Mouse (Mus musculus): ENCODE measurements around the gene Sbno2.

Sbno2 gene

GRCm38 (mm10) chr10:80035686-80036085 lies 69.7 kb downstream of the Sbno2 start:
- in situ Hi-C loops (cut with MboI) = no loop called here

- in situ Hi-C loops (cut with MboI) = no loop called here
Measured at GRCm38 (mm10) chr10:80035148-80035547, 70.2 kb downstream of the Sbno2 start.

DNA sequence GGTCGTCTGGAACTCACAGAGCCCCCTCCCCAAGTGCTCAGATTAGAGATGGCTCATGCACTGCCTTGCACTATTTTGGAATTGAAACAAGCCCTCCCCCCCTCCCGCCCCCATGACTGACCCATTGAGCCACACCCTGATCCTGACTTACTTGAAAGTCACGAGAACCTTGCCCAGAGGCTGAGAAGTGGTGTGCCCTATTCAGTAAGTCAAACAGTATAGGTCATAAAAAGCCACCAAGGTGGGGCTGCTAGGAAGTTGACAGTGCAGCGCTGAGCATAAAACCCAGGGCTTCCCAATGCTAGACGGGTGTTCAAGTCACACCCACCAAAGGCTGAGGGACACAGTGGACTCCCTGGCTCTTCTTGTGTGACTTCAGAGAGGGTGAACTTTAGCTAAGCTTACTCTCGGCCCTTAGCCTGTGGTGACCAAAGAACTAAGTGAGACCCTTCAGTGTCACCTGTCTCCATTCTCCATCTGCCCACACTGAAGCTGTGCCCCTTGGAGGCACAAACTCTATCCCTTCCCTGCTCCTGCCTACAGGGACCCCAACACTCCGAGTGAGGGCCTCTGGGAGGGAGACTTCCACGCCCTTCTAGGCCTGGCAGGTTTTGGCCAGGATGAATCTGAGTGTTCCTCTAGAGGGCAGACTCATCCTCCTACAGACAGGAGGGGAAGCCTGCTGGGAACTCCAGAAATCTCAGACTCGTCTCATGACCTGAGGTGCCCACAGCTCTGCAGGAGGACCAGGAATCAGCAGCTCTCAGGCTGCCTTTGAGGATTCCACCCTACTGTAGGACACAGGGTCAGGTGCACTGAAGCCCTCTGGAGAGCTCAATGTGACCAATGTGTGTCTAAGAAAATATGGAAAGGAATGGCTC lies 71.6 kb downstream of the Sbno2 start:
- in situ Hi-C loops (cut with MboI) = no loop called here

DNA sequence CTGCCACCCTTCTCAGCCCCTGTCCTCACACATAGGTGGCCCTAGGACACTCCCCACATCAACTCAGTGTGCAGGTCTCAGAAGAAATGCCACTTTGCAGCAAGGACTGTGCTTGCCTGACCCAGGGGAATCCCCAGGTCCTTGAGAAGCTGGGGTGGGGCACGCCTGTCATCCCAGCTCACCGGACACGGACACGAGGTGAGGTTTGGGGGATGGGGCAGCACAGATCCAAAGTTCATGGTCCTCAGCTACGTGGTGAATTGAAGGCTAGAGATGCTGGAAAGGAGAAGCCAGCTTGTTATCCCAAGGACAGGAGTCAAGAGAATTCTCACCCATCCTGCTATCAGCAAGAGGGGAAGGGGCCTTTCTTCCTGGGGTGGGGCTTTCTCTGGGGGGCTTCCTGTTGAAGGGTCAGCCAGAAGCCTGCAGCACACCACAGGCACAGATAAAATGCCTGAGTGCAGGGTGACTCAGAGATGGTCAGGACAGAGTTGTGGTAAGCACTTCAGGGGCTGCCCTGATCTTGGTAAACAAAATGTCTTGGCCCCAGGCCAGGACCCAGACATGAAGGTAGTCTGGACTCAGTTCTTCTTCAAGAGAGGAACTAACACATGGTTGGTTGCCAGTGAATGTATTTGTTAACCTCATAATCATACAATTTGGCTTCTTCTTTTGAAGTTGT lies 72.4 kb downstream of the Sbno2 start:
- in situ Hi-C loops (cut with MboI) = no loop called here

DNA sequence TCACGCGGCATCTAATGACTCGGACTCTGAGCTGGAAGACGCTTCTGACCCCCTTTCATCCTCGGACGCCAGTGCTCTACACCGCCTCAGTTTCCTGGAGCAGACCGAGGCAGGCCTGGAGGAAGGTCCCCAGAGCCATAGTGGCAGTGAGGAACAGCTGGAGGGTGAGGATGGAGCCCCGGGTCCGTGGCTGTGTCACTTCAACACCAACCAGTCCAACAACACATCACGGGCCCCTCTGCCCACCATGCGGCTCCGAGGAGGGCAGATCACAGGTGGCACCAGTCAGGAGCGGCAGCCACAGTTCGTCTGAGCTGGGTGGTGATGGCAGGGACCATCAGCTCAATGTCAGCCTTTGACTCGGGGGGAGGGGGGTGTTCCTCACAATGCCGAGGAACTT lies 74.6 kb downstream of the Sbno2 start:
- in situ Hi-C loops (cut with MboI) = no loop called here

DNA sequence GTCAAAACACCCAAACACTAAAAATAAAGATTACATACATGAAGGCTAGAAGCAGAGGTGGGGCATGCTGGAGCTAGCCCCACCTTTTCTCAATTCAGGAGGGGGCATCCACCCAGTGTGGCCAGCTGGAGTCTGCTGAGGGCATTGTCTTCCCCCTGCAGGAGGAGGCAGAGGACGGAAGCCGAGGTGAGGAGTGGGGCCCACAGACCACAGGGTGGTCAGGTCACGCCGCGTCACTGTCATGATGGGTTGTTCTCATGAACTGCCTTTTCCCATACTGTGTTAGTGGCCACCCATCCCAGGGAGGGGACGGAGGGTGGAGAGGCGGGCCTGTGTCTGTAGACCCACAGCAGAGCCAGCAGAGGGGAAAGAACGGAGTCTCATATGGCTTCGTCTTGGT lies 75.2 kb downstream of the Sbno2 start:
- in situ Hi-C loops (cut with MboI) = no loop called here

DNA sequence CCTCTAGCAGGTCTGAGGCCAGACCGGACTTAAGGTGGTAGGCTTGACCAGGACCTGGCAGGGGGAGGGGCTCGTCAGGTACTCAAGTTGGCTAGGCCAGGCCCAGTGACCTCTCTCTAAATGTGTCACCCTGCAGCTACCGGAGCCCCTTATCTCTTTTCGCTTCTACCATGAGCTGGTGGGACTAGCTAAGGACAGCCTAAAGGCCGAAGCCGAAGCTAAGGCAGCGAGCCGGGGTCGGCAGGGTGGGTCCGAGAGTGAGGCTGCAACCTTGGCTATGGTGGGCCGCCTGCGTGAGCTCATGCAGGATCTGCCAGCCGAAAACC lies 76.9 kb downstream of the Sbno2 start:
- in situ Hi-C loops (cut with MboI) = no loop called here

- in situ Hi-C loops (cut with MboI) = no loop called here
Measured at GRCm38 (mm10) chr10:80027681-80028520, 77.5 kb downstream of the Sbno2 start.

DNA sequence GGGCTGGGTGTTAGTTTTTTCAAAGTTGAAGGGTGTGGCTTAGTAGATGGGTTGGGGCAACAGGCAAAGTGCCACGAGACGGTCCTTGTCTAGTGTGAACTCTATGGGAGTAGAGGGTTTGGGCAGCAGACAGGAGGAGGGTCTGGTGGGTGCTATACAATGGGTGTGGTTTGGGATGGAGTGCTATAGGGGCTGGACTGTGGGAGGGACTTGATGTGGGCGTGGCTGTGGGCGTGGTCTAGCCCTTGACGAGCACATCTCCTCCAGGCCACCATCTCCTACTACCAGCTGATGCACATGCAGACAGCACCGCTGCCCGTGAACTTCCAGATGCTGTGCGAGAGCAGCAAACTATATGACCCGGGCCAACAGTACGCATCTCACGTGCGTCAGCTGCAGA lies 79.5 kb downstream of the Sbno2 start:
- in situ Hi-C loops (cut with MboI) = no loop called here

DNA sequence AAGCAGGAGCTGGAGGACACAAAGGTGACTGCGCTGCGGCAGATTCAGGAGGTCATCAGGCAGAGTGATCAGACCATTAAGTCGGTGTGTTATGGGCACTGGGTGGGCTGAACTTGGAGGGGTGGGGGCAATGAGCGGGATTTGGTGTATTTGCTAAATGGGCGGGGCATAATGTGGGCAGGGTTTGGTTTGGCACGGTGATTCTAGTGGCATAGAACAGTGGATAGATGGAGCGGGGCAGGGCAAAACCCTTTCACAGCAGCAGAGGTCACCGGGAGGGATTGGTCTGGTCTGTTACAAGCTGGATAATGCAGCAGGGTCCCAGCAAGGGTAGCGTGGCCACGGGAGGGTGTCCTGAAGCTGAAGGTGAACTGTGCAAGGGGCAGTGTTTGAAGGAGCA lies 79.9 kb downstream of the Sbno2 start:
- in situ Hi-C loops (cut with MboI) = no loop called here

GRCm38 (mm10) chr10:80025044-80025347 lies 80.4 kb downstream of the Sbno2 start:
- in situ Hi-C loops (cut with MboI) = no loop called here

DNA sequence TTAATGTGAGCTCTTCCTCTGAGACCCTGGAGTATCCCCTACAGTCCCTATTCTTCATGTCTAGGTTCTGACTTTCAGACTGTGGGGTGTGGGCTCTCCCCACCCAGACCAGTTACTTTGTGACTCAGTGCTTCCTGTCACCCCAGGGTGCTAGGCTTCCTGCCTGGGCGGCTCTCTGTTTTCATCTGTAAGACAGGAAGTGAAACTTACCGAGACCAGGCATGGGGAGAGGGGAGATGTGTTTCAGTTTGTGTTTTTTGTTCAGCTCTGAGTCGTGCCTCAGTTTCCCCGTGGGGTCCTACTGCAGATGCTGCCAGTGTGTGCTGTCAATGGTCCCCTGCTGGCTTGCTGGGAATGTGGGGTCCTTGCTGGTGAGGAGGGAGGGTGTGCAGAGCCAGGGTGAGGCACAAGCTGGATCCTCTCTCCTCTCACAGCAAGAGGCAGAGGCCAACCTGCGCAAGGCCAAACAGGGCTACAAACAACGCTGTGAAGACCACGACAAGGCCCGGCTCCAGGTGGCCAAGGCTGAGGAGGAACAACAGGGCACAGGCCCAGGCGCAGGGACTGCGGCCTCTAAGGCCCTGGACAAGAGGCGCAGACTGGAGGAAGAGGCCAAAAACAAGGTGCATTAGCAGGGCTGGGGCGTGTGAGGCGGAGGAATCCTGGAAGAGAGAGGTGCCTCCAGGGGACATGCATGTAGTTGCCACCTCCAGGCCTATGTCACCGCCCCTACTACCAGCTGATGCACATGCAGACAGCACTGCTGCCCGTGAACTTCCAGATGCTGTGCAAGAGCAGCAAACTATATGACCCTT lies 80.9 kb downstream of the Sbno2 start:
- in situ Hi-C loops (cut with MboI) = loop anchor here (5.0 kb wide), 1 partner anchor 37 kb away; the partner anchor contains the start of gene Cnn2

GRCm38 (mm10) chr10:80023758-80024157 lies 81.6 kb downstream of the Sbno2 start:
- in situ Hi-C loops (cut with MboI) = loop anchor here (5.0 kb wide), 1 partner anchor 36 kb away; the partner anchor contains the start of gene Cnn2

- in situ Hi-C loops (cut with MboI) = loop anchor here (5.0 kb wide), 1 partner anchor 36 kb away; the partner anchor contains the start of gene Cnn2
Measured at GRCm38 (mm10) chr10:80022806-80023205, 82.6 kb downstream of the Sbno2 start.

GRCm38 (mm10) chr10:80022164-80022563 lies 83.2 kb downstream of the Sbno2 start:
- in situ Hi-C loops (cut with MboI) = loop anchor here (5.0 kb wide), 1 partner anchor 35 kb away; the partner anchor contains the start of gene Cnn2

- in situ Hi-C loops (cut with MboI) = loop anchor here (5.0 kb wide), 1 partner anchor 34 kb away; the partner anchor contains the start of gene Cnn2
Measured at GRCm38 (mm10) chr10:80021320-80021641, 84.1 kb downstream of the Sbno2 start.

DNA sequence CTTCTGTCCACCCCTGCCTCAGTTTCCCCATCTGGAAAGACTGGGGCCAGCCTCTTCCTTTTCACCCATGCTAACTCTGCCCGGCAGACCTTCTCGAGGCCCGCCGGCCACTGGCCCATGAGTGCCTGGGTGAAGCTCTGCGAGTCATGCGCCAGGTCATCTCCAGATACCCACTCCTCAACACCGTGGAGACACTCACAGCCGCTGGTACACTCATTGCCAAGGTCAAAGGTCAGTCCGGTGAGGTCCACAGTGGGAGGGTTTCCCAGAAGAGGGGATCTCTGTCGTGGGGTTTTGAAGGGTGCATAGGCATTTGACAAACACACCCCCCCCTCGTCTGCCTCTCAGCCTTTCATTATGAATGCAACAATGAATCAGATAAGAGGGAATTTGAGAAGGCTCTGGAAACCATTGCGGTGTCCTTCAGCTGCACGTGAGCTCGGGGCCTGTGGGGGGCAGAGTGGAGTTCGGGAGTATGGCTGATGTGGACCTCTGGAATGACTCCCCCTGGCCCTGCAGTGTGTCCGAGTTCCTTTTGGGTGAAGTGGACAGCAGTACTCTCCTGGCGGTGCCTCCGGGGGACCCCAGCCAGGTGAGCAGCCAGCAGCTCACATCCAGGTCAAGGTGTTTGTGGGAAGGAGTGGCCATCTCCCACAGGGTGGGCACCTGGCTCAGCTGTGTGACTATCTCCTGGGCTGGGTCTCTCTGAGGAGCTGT lies 84.6 kb downstream of the Sbno2 start:
- in situ Hi-C loops (cut with MboI) = loop anchor here (5.0 kb wide), 1 partner anchor 33 kb away; the partner anchor contains the start of gene Cnn2

- in situ Hi-C loops (cut with MboI) = loop anchor here (5.0 kb wide), 1 partner anchor 33 kb away; the partner anchor contains the start of gene Cnn2
Measured at GRCm38 (mm10) chr10:80020191-80020590, 85.2 kb downstream of the Sbno2 start.

DNA sequence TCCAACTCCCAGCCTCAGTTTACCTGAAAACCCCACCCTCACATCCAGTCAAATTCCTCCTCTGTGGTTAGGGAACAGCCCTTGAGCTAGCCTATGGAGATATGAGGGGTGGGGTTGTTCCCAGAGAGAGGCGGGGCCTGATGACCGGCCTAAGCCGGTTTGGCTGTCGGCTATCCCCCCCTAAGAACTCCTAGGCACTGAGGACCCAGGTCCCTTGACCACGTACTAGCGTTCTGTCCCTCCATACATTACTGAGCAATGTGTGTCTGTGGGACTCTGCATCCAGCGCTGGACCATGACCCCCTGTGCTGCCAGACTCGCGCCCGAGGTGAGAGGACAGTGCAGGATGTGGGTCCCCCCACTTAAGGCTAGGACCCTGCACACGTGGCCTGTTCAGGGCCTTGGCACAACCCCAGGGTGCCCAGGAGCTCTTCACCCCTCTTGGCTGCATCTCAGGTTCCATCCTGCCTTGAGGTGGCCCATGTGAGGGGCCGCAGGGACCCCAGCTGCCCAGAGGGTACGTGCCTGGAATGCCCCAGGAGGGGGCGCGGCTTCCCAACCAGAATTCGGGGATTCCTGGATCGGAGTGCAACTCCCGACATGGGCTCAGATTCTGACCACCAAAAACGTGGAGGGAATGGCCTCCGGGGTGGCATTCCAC lies 85.8 kb downstream of the Sbno2 start:
- in situ Hi-C loops (cut with MboI) = loop anchor here (5.0 kb wide), 1 partner anchor 32 kb away; the partner anchor contains the start of gene Cnn2

DNA sequence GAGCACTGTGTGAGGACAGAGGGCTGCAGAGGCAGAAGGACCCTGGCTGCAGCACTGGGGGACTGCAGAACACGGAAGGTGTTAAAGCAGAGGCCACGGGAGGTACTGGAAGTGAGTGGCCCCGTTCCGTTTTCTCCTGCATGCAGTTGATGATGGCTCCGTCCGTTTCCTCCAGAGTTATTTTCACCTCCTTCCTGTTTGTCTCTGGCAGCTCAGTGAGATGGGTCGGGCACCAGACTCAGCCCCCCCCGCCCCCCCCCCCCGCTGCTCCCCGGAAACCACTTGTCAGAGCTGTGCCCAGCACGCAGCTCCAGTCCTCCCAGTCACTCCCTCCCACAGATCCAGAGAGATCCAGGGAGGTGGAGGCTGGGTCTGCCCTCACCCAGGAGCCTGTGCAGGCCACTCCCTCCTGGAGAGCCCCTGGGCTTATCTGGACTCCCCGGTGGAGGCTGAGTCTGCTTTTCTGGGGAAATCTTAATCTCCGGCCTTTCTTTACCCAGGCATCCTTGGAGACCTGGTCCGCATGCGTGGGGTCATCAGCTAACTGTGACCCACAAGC lies 86.6 kb downstream of the Sbno2 start:
- in situ Hi-C loops (cut with MboI) = no loop called here

Data from mature B cell (primary cell).